Mouse (Mus musculus) myocyte (in vitro differentiated cells): ENCODE data around the gene Unc119. TPM values are rescaled to one million over a fixed set of nuclear protein-coding genes. Genes with fewer than 3 reads are reported as not detected.

Experiments used
- H3K27me3 ChIP-seq: one replicate; pipeline ENCODE4 v1.6.1; 2011; ENCODE audit not compliant: control insufficient read depth, insufficient read depth, insufficient read length
- H3K36me3 ChIP-seq: one replicate; pipeline ENCODE4 v1.6.1; 2011; ENCODE audit not compliant: control insufficient read depth, insufficient read depth
- H3K4me2 ChIP-seq: one replicate; pipeline ENCODE4 v1.6.1; 2011; ENCODE audit warnings: low read depth, control low read depth
- H3K4me3 ChIP-seq: one replicate; pipeline ENCODE4 v1.5.1; 2011; ENCODE audit warnings: mild to moderate bottlenecking, control low read depth, moderate library complexity
- H3K79me2 ChIP-seq: one replicate; pipeline ENCODE4 v1.6.1; 2011; ENCODE audit not compliant: control insufficient read depth, insufficient read depth
- H3ac ChIP-seq: one replicate; pipeline ENCODE4 v1.6.1; 2011; ENCODE audit not compliant: control insufficient read depth, insufficient read length
- CEBPB ChIP-seq: IDR thresholded peaks from 2 replicates; pipeline ENCODE4 v1.6.1; 2011; ENCODE audit warnings: mild to moderate bottlenecking, moderate library complexity; ENCODE audit not compliant: poor library complexity, insufficient read depth, severe bottlenecking
- E2F4 ChIP-seq: IDR thresholded peaks from one replicate; pipeline ENCODE4 v1.6.1; 2011; ENCODE audit warnings: mild to moderate bottlenecking, control low read depth, moderate library complexity; ENCODE audit not compliant: insufficient read depth
- MAX ChIP-seq: IDR thresholded peaks from one replicate; pipeline ENCODE4 v1.6.1; 2011; ENCODE audit warnings: low read depth, mild to moderate bottlenecking, control low read depth
- MYOD1 ChIP-seq, 3 experiments: IDR thresholded peaks; one replicate each; pipeline ENCODE4 v1.6.1; 2011; ENCODE audit warnings: control low read depth in 2 of 3, low read depth in 2 of 3, mild to moderate bottlenecking in 2 of 3, moderate library complexity in 1 of 3; ENCODE audit not compliant: insufficient read length in 2 of 3, control insufficient read depth in 1 of 3
- MYOG ChIP-seq, 3 experiments: IDR thresholded peaks; one replicate each; pipeline ENCODE4 v1.6.1; 2011; ENCODE audit warnings: control low read depth in 2 of 3, low read depth in 2 of 3, mild to moderate bottlenecking in 2 of 3; ENCODE audit not compliant: insufficient read length in 2 of 3, control insufficient read depth in 1 of 3, insufficient read depth in 1 of 3
- POLR2A ChIP-seq: IDR thresholded peaks from one replicate; pipeline ENCODE4 v1.6.1; 2011; ENCODE audit warnings: low read depth, mild to moderate bottlenecking, control low read depth, moderate library complexity; ENCODE audit not compliant: insufficient read length
- POLR2AphosphoS2 ChIP-seq: IDR thresholded peaks from one replicate; pipeline ENCODE4 v1.6.1; 2011; ENCODE audit warnings: low read depth, control low read depth; ENCODE audit not compliant: insufficient read length
- REST ChIP-seq: IDR thresholded peaks from one replicate; pipeline ENCODE4 v1.6.1; 2011; ENCODE audit warnings: mild to moderate bottlenecking, control low read depth, moderate library complexity; ENCODE audit not compliant: insufficient read depth, insufficient read length
- SRF ChIP-seq: IDR thresholded peaks from one replicate; pipeline ENCODE4 v1.6.1; 2011; ENCODE audit warnings: low read depth; ENCODE audit not compliant: control insufficient read depth, insufficient read length
- TCF12 ChIP-seq: IDR thresholded peaks from one replicate; pipeline ENCODE4 v1.6.1; 2011; ENCODE audit warnings: mild to moderate bottlenecking, control low read depth; ENCODE audit not compliant: poor library complexity, insufficient read depth, severe bottlenecking
- TCF3 ChIP-seq: IDR thresholded peaks from one replicate; pipeline ENCODE4 v1.6.1; 2011; ENCODE audit warnings: low read depth, control low read depth; ENCODE audit not compliant: insufficient read length
- USF1 ChIP-seq: IDR thresholded peaks from one replicate; pipeline ENCODE4 v1.6.1; 2011; ENCODE audit warnings: low read depth, mild to moderate bottlenecking, control low read depth, moderate library complexity
- polyA plus RNA-seq: library from polyadenylated mRNA; unstranded; fragments of >200 nt; fragmentation: generic; extraction: Trizol; gene quantifications from one replicate; pipeline ENCODE4 v1.2.1, GENCODE M21; 2012; ENCODE audit warnings: missing spikeins

Gene Unc119
- polyA plus RNA-seq, 1 experiment = 24.8 TPM

- Histone ChIP-seq H3K27me3 (no peaks in the 10 kb centered on the region), H3K79me2 (peaks cover 16% of the 10 kb centered on the region), H3K4me2 (no peak overlapping the region), H3K36me3 (peaks cover 53% of the 10 kb centered on the region), H3ac (no peak overlapping the region), H3K4me3 (no peak overlapping the region)
- TF ChIP-seq E2F4 (no peak), TCF12 (no peak), REST (no peak), POLR2A (no peak), MYOG (IDR thresholded peaks at IDR 0.05; ENCODE audit: control insufficient read depth in 1 of 3, insufficient read depth in 1 of 3, insufficient read length in 2 of 3, low read depth in 2 of 3) (no peak), MYOD1 (IDR thresholded peaks at IDR 0.05; ENCODE audit: control insufficient read depth in 1 of 3, insufficient read length in 2 of 3, low read depth in 2 of 3) (no peak), POLR2AphosphoS2 (no peak), TCF3 (no peak), USF1 (no peak), CEBPB (no peak), SRF (no peak), MAX (no peak)
These were observed 32.3 kb upstream of the Unc119 start for GRCm38 (mm10) chr11:78310861-78311511.

DNA sequence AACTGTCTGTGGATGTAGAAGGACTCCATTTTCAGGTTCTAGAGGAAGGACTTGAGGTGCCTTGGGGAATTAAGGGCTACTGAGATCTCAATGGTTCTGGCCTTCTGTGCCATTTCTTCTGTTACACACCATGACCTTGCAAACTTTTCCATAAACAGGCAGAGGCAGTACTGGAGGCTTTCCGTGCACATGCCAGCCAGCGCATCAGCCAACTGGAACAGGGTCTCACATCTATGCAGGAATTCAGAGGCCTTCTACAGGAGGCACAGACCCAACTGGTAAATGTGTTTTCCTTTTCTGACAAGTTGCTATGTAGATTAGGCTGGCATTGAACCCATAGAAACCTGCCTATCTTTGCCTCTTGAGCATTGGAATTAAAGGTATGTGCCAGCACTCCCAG, 29.6 kb upstream of the Unc119 start:
- no peak overlapping the region for H3K4me2 ChIP-seq
- H3K27me3 ChIP-seq = no peaks in the 10 kb centered on the region
- TF ChIP-seq REST (no peak), TCF12 (no peak), MAX (no peak), E2F4 (no peak), MYOD1 (IDR thresholded peaks at IDR 0.05; ENCODE audit: control insufficient read depth in 1 of 3, insufficient read length in 2 of 3, low read depth in 2 of 3) (no peak), TCF3 (no peak), MYOG (IDR thresholded peaks at IDR 0.05; ENCODE audit: control insufficient read depth in 1 of 3, insufficient read depth in 1 of 3, insufficient read length in 2 of 3, low read depth in 2 of 3) (no peak), POLR2AphosphoS2 (no peak), USF1 (no peak), SRF (no peak), POLR2A (no peak), CEBPB (no peak)
- H3K79me2 ChIP-seq = no peaks in the 10 kb centered on the region
- H3ac ChIP-seq = no peak overlapping the region
- peaks cover 59% of the 10 kb centered on the region for H3K36me3 ChIP-seq
- no peak overlapping the region for H3K4me3 ChIP-seq

- no peak overlapping the region for H3K4me2 ChIP-seq
- H3K79me2 ChIP-seq = no peaks in the 10 kb centered on the region
- no peak overlapping the region for H3ac ChIP-seq
- peaks cover 53% of the 10 kb centered on the region for H3K36me3 ChIP-seq
- H3K4me3 ChIP-seq = no peak overlapping the region
- no peak for TF ChIP-seq REST
- TF ChIP-seq USF1 = no peak
- TF ChIP-seq TCF12 = no peak
- no peak for TF ChIP-seq TCF3
- TF ChIP-seq POLR2A = no peak
- no peak for TF ChIP-seq CEBPB
- no peak for TF ChIP-seq MYOG (IDR thresholded peaks at IDR 0.05; ENCODE audit: control insufficient read depth in 1 of 3, insufficient read depth in 1 of 3, insufficient read length in 2 of 3, low read depth in 2 of 3)
- no peak for TF ChIP-seq MYOD1 (IDR thresholded peaks at IDR 0.05; ENCODE audit: control insufficient read depth in 1 of 3, insufficient read length in 2 of 3, low read depth in 2 of 3)
- no peak for TF ChIP-seq E2F4
- TF ChIP-seq SRF = no peak
- TF ChIP-seq MAX = no peak
- TF ChIP-seq POLR2AphosphoS2 = no peak
- H3K27me3 ChIP-seq = no peaks in the 10 kb centered on the region
These were observed 24.9 kb upstream of the Unc119 start for GRCm38 (mm10) chr11:78318411-78318810.

DNA sequence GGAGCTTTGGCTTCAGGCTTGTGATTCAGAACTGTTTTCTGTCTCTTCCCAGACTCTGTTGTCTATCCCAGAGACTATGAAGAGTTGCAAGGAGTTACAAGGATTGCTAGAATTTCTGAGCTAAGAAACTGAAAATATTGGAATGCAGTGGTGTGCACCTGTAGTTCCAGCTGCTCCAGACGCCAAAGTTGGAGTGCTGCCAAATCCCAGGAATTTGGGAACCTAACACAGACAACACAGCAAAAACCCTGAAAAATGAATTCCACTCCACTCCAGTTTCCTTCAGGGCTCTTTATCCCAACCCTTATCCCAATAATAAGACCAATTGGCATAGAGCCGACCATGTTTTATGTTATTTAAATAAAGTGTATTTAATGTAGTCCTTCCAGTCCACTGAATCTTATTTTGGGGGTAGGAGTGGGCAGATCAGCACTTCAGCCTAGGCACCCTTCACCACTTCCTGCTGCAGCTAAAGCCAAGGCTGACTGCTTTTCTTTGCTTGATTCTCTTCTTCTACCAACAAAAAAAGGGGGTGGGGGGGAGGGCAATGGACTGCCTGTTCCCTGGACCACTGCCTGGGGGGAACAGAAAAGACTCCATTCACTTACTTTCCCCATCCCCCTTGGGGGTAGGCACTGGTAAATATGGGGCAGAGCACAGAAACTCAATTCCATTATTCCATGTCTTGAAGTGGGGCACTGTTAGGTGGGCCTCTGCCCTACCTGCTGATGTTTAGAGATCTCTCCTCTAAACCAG, 21.0 kb upstream of the Unc119 start:
- Histone ChIP-seq H3K4me2 (no peak overlapping the region), H3ac (no peak overlapping the region), H3K79me2 (no peaks in the 10 kb centered on the region), H3K27me3 (no peaks in the 10 kb centered on the region), H3K36me3 (peaks cover 29% of the 10 kb centered on the region), H3K4me3 (no peak overlapping the region)
- TF ChIP-seq USF1 = no peak
- TF ChIP-seq POLR2A = no peak
- TF ChIP-seq CEBPB = no peak
- no peak for TF ChIP-seq MAX
- TF ChIP-seq MYOG (IDR thresholded peaks at IDR 0.05; ENCODE audit: control insufficient read depth in 1 of 3, insufficient read depth in 1 of 3, insufficient read length in 2 of 3, low read depth in 2 of 3) = no peak
- TF ChIP-seq REST = no peak
- no peak for TF ChIP-seq MYOD1 (IDR thresholded peaks at IDR 0.05; ENCODE audit: control insufficient read depth in 1 of 3, insufficient read length in 2 of 3, low read depth in 2 of 3)
- no peak for TF ChIP-seq POLR2AphosphoS2
- no peak for TF ChIP-seq TCF12
- TF ChIP-seq E2F4 = no peak
- TF ChIP-seq SRF = no peak
- TF ChIP-seq TCF3 = no peak
